Mouse (Mus musculus): ENCODE results near the gene Klf15.

Klf15 gene

GRCm38 (mm10) chr6:90494566-90494965 lies 32.2 kb downstream of the Klf15 start:
- no peak for DNase-seq

GRCm38 (mm10) chr6:90495282-90495912 lies 33.0 kb downstream of the Klf15 start:
- peak; percentile 13 for DNase-seq

GRCm38 (mm10) chr6:90496217-90496616 lies 33.8 kb downstream of the Klf15 start:
- no peak for DNase-seq

GRCm38 (mm10) chr6:90499509-90499908 lies 37.1 kb downstream of the Klf15 start:
- DNase-seq = no peak

GRCm38 (mm10) chr6:90501222-90501940 lies 39.0 kb downstream of the Klf15 start:
- no peak for DNase-seq

GRCm38 (mm10) chr6:90505906-90506305 lies 43.5 kb downstream of the Klf15 start:
- no peak for DNase-seq

- DNase-seq = no peak
Observed at GRCm38 (mm10) chr6:90506673-90507311, 44.4 kb downstream of the Klf15 start.

GRCm38 (mm10) chr6:90507443-90507842 lies 45.1 kb downstream of the Klf15 start:
- no peak for DNase-seq

GRCm38 (mm10) chr6:90508197-90508624 lies 45.8 kb downstream of the Klf15 start:
- DNase-seq = peak; percentile 54

- DNase-seq = no peak
Observed at GRCm38 (mm10) chr6:90509085-90509484, 46.7 kb downstream of the Klf15 start.

- DNase-seq = no peak
Observed at GRCm38 (mm10) chr6:90512416-90512815, 50.0 kb downstream of the Klf15 start.

- DNase-seq = no peak
Observed at GRCm38 (mm10) chr6:90513074-90513856, 50.9 kb downstream of the Klf15 start.

- DNase-seq = no peak
Observed at GRCm38 (mm10) chr6:90514369-90514768, 52.0 kb downstream of the Klf15 start.

- DNase-seq = peak; percentile 82
Observed at GRCm38 (mm10) chr6:90514883-90515405, 52.6 kb downstream of the Klf15 start.

- DNase-seq = no peak
Observed at GRCm38 (mm10) chr6:90518892-90519291, 56.5 kb downstream of the Klf15 start.

- no peak for DNase-seq
Observed at GRCm38 (mm10) chr6:90519375-90519774, 57.0 kb downstream of the Klf15 start.
